Mouse (Mus musculus): ENCODE measurements around the gene Atg7.

DNA sequence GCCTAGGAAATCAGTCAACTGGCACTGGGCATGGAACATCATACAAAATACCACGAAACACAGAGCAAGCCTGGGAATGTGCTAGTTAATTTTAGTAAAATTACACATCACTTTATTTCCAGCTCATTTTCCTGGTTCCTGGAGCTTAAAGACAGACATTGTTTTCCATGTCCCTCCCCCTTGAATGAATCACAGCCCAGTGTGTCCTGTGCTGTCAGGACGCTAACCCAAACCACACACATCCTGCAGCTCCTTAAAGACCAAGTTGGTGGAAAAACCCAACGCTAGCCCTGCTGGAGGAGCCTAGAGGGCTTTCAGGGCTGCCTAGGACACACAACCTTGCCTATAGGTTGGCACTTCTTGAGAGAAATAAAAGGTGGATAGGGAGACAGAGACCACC lies 223.2 kb downstream of the Atg7 start:
- TF ChIP-seq USF1 (IDR thresholded peaks at IDR 0.05; ENCODE audit: low read depth) (no peak), TCF12 (IDR thresholded peaks at IDR 0.05; ENCODE audit: insufficient read depth, poor library complexity, severe bottlenecking) (no peak), POLR2A (IDR thresholded peaks at IDR 0.05; ENCODE audit: insufficient read length, low read depth) (no peak), MAX (IDR thresholded peaks at IDR 0.05; ENCODE audit: low read depth) (no peak), SRF (IDR thresholded peaks at IDR 0.05; ENCODE audit: control insufficient read depth, insufficient read length, low read depth) (no peak)

Data from myocyte (in vitro differentiated cells).